Mouse (Mus musculus): ENCODE results near the gene Fbxo28. TPM values are rescaled to one million over a fixed set of nuclear protein-coding genes. Genes with fewer than 3 reads are reported as not detected.

The Fbxo28 gene
- polyA plus RNA-seq, 1 experiment from 2014 or later: 26.1 TPM

Other genes starting within 250 kb of the Fbxo28 start
- gene Srp9, start 216.9 kb downstream of the Fbxo28 start, polyA plus RNA-seq (2016; fragmentation: Nextera tagmentation; extraction: Ambion mirVana): 166 and 167 TPM in 2 replicates
- gene Vmn1r1, start 177.1 kb downstream of the Fbxo28 start, polyA plus RNA-seq (2016; fragmentation: Nextera tagmentation; extraction: Ambion mirVana): not detected in 2 replicates
- 83.9 and 87.7 TPM in 2 replicates for gene Degs1, start 58.8 kb downstream of the Fbxo28 start, polyA plus RNA-seq (2016; fragmentation: Nextera tagmentation; extraction: Ambion mirVana)
- 29.9 and 32.9 TPM in 2 replicates for gene Trp53bp2, start 67.5 kb upstream of the Fbxo28 start, polyA plus RNA-seq (2016; fragmentation: Nextera tagmentation; extraction: Ambion mirVana)
- 141 and 152 TPM in 2 replicates for gene Capn2, start 176.0 kb upstream of the Fbxo28 start, polyA plus RNA-seq (2016; fragmentation: Nextera tagmentation; extraction: Ambion mirVana)
- gene Capn8, start 223.4 kb upstream of the Fbxo28 start, polyA plus RNA-seq (2016; fragmentation: Nextera tagmentation; extraction: Ambion mirVana): 0.08 TPM in 1 of 2 replicates, not detected in the other